Mouse (Mus musculus) heart, embryonic 10.5 days (tissue): ENCODE results near the gene Lrch4. TPM values are rescaled to one million over a fixed set of nuclear protein-coding genes. Genes with fewer than 3 reads are reported as not detected.

ENCODE experiments used
- DNase-seq: peaks from one replicate; pipeline ENCODE4 v3.0.0-alpha.2; 2017; ENCODE audit warnings: low spot score
- H3K27ac ChIP-seq: fragments of 300-500 bp; sonication (generic); 2 replicates; pipeline ENCODE4 v1.5.1; 2016; ENCODE audit warnings: mild to moderate bottlenecking
- H3K27me3 ChIP-seq: fragments of 300-500 bp; sonication (generic); 2 replicates; pipeline ENCODE4 v1.6.1; 2016; ENCODE audit warnings: mild to moderate bottlenecking; ENCODE audit not compliant: poor library complexity, insufficient read depth, severe bottlenecking
- H3K36me3 ChIP-seq: fragments of 300-500 bp; sonication (generic); 2 replicates; pipeline ENCODE4 v1.6.1; 2016; ENCODE audit warnings: mild to moderate bottlenecking, moderate library complexity
- H3K4me1 ChIP-seq: fragments of 300-500 bp; sonication (generic); 2 replicates; pipeline ENCODE4 v1.6.1; 2016; ENCODE audit warnings: mild to moderate bottlenecking
- H3K4me3 ChIP-seq: fragments of 300-500 bp; sonication (generic); 2 replicates; pipeline ENCODE4 v1.5.1; 2016; ENCODE audit warnings: mild to moderate bottlenecking, moderate library complexity
- H3K9me3 ChIP-seq: fragments of 300-500 bp; sonication (generic); 2 replicates; pipeline ENCODE4 v1.6.1; 2016; ENCODE audit warnings: mild to moderate bottlenecking, moderate library complexity
- WGBS: fragments of 180-500 bp; shearing (Covaris S2); methylation state at CpG from one replicate; pipeline ENCODE4 v1.1.7; 2016; 5-methylcytosine and 5-hydroxymethylcytosine counted together
- polyA plus RNA-seq: library from polyadenylated mRNA; unstranded; fragments of >200 nt; fragmentation: Nextera tagmentation; extraction: Ambion mirVana; gene quantifications from 2 replicates; pipeline ENCODE4 v1.2.1, GENCODE M21; 2016

Gene Lrch4
- polyA plus RNA-seq, 1 experiment from 2014 or later = 23.3 TPM

GRCm38 (mm10) chr5:137686127-137686790 is 57.3 kb downstream of the Lrch4 start:
- Histone ChIP-seq H3K4me3 (no peak overlapping the region), H3K9me3 (no peaks in the 10 kb centered on the region), H3K27me3 (0 out of 2 replicates have a peak, but pooled peaks cover 6% of the 10 kb centered on the region), H3K36me3 (peaks cover 5% of the 10 kb centered on the region; the same call in 1 of the 2 replicates), H3K27ac (peak overlapping the region; percentile 78; the same call in 1 of the 2 replicates), H3K4me1 (peaks cover 43% of the 10 kb centered on the region)
- WGBS = 71% methylated on average over 6 of the region's 6 CpGs
- peak; percentile 92 for DNase-seq

- no peak for DNase-seq
- Histone ChIP-seq H3K36me3 (no peaks in the 10 kb centered on the region), H3K4me1 (peaks cover 20% of the 10 kb centered on the region), H3K9me3 (no peaks in the 10 kb centered on the region), H3K27me3 (0 out of 2 replicates have a peak, but pooled peaks cover 6% of the 10 kb centered on the region), H3K4me3 (no peak overlapping the region), H3K27ac (peak overlapping the region; percentile 59)
- WGBS = 83% methylated on average over 3 of the region's 3 CpGs
Measured at GRCm38 (mm10) chr5:137689974-137690373, 61.1 kb downstream of the Lrch4 start.

- DNase-seq = peak; percentile 78
- Histone ChIP-seq H3K4me1 (peaks cover 14% of the 10 kb centered on the region), H3K27ac (peak overlapping the region; percentile 59), H3K27me3 (0 out of 2 replicates have a peak, but pooled peaks cover 6% of the 10 kb centered on the region), H3K9me3 (no peaks in the 10 kb centered on the region), H3K4me3 (peak overlapping the region; percentile 15; the same call in 1 of the 2 replicates), H3K36me3 (no peaks in the 10 kb centered on the region)
- WGBS = 40% methylated on average over 9 of the region's 9 CpGs
Measured at GRCm38 (mm10) chr5:137690531-137690930, 61.6 kb downstream of the Lrch4 start.

Other genes with a start within 250 kb of the Lrch4 start
- gene Zan, start 152.1 kb upstream of the Lrch4 start, polyA plus RNA-seq = 0.04 and 0.25 TPM in 2 replicates
- 50.6 and 56.6 TPM in 2 replicates for gene Pop7, start 126.6 kb upstream of the Lrch4 start, polyA plus RNA-seq
- 8.0 and 10.8 TPM in 2 replicates for gene Gigyf1, start 110.6 kb upstream of the Lrch4 start, polyA plus RNA-seq
- gene Epo, start 95.9 kb upstream of the Lrch4 start, polyA plus RNA-seq = 0.28 and 2.3 TPM in 2 replicates
- gene Gnb2, start 95.6 kb upstream of the Lrch4 start, polyA plus RNA-seq = 287 and 294 TPM in 2 replicates
- 0.07 TPM in 1 of 2 replicates, not detected in the other for gene Actl6b, start 75.6 kb upstream of the Lrch4 start, polyA plus RNA-seq
- gene Tfr2, start 59.3 kb upstream of the Lrch4 start, polyA plus RNA-seq = 4.0 and 4.9 TPM in 2 replicates
- 14.3 and 16.0 TPM in 2 replicates for gene Mospd3, start 28.1 kb upstream of the Lrch4 start, polyA plus RNA-seq
- 114 and 137 TPM in 2 replicates for gene Pcolce, start 15.3 kb upstream of the Lrch4 start, polyA plus RNA-seq
- 0.28 and 0.31 TPM in 2 replicates for gene Fbxo24, start 119 bp upstream of the Lrch4 start, polyA plus RNA-seq
- 7.7 and 9.8 TPM in 2 replicates for gene Gm20605, start 54 bp downstream of the Lrch4 start, polyA plus RNA-seq
- gene Sap25, start 12.2 kb downstream of the Lrch4 start, polyA plus RNA-seq = 4.8 and 6.4 TPM in 2 replicates
- gene Irs3, start 16.6 kb downstream of the Lrch4 start, polyA plus RNA-seq = 0.60 and 0.74 TPM in 2 replicates
- 31.9 and 34.0 TPM in 2 replicates for gene Agfg2, start 55.6 kb downstream of the Lrch4 start, polyA plus RNA-seq
- 1.4 TPM in 2 replicates for gene Nyap1, start 112.5 kb downstream of the Lrch4 start, polyA plus RNA-seq
- 147 and 165 TPM in 2 replicates for gene Tsc22d4, start 116.6 kb downstream of the Lrch4 start, polyA plus RNA-seq
- 31.3 and 49.2 TPM in 2 replicates for gene Ppp1r35, start 149.7 kb downstream of the Lrch4 start, polyA plus RNA-seq
- 7.1 and 10.4 TPM in 2 replicates for gene Mepce, start 158.5 kb downstream of the Lrch4 start, polyA plus RNA-seq
- gene Zcwpw1, start 158.7 kb downstream of the Lrch4 start, polyA plus RNA-seq = 10.0 and 12.5 TPM in 2 replicates
- 1.3 and 2.0 TPM in 2 replicates for gene Pilra, start 207.2 kb downstream of the Lrch4 start, polyA plus RNA-seq
- 0.26 and 0.28 TPM in 2 replicates for gene Pilrb1, start 229.0 kb downstream of the Lrch4 start, polyA plus RNA-seq
- 0.64 and 1.0 TPM in 2 replicates for gene Pilrb2, start 242.7 kb downstream of the Lrch4 start, polyA plus RNA-seq